Mouse (Mus musculus) testis, adult 2 months (tissue): ENCODE measurements around the gene Tbc1d24.

Experiments
- CTCF ChIP-seq: fragments of 200-500 bp; IDR thresholded peaks from 2 replicates; pipeline ENCODE4 v1.5.1; 2012; ENCODE audit warnings: low read depth, mild to moderate bottlenecking, inconsistent platforms, low read length, moderate library complexity; ENCODE audit not compliant: control insufficient read depth, insufficient read depth, insufficient replicate concordance
- POLR2A ChIP-seq: fragments of 200-500 bp; IDR thresholded peaks from 2 replicates; pipeline ENCODE4 v1.6.1; 2012; ENCODE audit warnings: low read depth, mild to moderate bottlenecking, inconsistent platforms, low read length, moderate library complexity; ENCODE audit not compliant: control insufficient read depth

DNA sequence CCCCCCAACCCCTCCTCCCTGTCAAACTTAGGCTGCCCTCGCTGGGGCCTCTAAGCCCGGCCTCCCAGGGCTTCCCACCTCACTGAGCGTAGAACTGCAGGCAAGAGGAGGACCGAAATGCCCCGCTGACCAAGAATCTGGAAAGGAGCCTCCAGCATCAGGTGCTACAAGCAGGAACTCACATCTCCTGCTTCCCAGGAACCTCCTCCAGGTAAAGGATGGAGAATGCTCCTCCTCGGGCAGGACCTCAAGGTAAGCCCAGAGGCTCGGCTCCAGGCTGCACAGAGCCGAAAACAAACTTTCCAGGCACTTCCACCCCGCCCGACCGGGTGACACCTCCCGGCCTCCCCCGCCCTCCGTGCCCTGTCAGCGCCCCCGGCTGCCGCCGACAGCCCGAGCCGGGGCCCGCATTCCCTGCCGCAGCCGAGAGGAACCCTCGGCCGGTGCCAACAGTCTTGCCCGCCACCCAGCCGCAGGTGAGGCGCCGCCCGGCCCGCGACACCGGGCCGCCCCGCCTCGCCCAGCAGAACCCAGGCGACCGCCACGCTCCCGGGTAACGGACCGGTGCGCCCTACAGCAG is 64.4 kb downstream of the Tbc1d24 start:
- TF ChIP-seq CTCF: no peak
- no peak for TF ChIP-seq POLR2A
